Mouse (Mus musculus) layer of hippocampus, postnatal 25 days (tissue): ENCODE results near the gene Cdhr2. TPM values are rescaled to one million over a fixed set of nuclear protein-coding genes. Genes with fewer than 3 reads are reported as not detected.
A peak's percentile ranks its signal among the peaks of the same experiment; 100 is the strongest.

Experiments
- DNase-seq, 2 experiments: peaks; one replicate each; pipeline ENCODE4 v3.0.0; 2022; ENCODE audit warnings: mixed read lengths in 2 of 2, low spot score in 1 of 2; ENCODE audit errors: extremely low spot score in 1 of 2
- total RNA-seq, 2 experiments: library from RNA; stranded (reverse); gene quantifications; 2 replicates each; pipeline ENCODE4 v1.2.3; 2021

Gene Cdhr2
- total RNA-seq, 2 experiments from 2014 or later: 0.25 to 0.31 TPM

GRCm38 (mm10) chr13:54749061-54749863, 48.0 kb downstream of the Cdhr2 start:
- DNase-seq: peak; percentile 66 to 67

DNA sequence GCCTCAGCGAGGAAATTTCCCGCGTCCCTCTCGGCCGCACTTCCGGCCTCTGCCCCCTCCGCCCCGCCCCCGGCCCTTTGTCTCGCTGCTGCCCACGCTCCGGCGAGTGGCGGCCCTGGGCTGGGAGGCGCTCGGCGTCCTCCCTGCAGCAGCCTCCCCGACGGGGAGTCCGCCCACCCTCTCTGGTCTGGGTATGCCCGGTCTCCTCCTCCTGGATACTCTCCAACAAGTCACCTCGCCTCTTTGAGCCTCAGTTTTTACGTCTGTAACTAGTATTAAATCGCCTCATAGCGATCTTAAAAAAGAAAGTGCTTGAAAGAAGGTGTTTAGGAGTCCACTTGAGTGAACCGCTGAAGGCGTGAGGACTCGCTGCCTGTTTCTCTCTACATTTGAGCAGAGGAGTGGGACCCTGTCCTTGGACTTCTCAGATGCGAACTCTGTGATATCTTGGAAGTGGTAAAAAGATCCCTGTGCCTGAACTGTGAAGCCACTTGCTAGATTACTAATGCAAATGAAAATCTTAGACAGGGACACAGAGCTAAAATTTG, 48.7 kb downstream of the Cdhr2 start, which contains the start of gene Gprin1:
Gprin1 (minus strand) TSS at position 11 of the 548 bp plus-strand sequence.
- DNase-seq: no peak

- DNase-seq: no peak
Measured at GRCm38 (mm10) chr13:54750699-54751098, 49.4 kb downstream of the Cdhr2 start.

DNA sequence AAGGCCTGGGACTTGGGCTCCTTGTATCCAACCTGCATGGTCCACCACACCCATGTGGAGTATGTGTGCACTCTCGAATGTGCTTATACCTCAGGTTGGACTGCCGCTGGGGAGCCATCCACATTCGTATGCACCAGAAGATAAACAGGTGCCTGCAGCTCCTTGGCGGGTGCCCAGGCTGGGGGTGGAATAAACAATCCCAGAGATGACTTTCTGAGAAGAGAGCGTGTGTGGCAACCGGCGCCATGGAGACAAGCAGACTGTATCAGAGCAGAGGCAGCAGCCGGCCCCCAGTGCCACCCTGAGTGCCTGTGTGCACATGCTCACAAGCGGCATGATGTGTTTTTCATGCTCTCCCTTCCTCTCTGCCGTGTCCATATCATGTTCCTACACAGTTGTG, 51.4 kb downstream of the Cdhr2 start:
- DNase-seq: peak; percentile 69 to 81

GRCm38 (mm10) chr13:54753733-54754132, 52.5 kb downstream of the Cdhr2 start:
- DNase-seq: no peak

GRCm38 (mm10) chr13:54754169-54755080, 53.2 kb downstream of the Cdhr2 start:
- peak in 1 of 2 experiments; percentile 9 for DNase-seq

DNA sequence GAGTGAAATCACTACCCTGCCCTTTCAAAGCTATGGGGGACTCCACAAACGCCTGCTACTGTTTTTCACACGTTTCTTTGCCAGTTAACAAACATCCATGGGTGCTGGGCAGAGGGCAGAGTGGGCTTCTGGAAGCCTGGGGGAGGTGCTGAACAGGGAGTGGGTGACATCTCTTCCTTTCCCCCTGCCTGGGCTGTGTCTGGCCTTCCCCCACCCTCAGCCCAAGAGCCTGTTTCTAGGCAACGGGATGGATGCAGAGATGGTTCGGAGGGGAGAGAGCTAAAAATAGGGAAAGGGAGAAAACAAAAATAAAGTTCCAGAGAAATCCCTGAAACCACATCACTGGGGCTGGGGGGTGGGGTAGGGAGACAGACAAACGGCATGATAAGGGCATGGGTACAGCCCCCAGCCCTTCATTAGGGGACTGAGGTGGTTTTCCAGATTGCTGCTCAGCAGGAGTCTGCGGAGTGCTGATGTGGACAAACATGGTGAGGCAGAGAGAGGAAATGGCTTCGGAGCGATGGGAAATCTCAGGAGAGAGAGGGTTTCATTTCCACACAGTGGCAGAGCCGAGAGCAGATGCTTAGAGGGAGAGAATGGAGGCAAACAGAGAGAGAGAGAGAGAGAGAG, 54.1 kb downstream of the Cdhr2 start:
- DNase-seq: peak in 1 of 2 experiments; percentile 31

- peak in 1 of 2 experiments; percentile 15 for DNase-seq
Measured at GRCm38 (mm10) chr13:54756156-54756712, 55.0 kb downstream of the Cdhr2 start.

DNA sequence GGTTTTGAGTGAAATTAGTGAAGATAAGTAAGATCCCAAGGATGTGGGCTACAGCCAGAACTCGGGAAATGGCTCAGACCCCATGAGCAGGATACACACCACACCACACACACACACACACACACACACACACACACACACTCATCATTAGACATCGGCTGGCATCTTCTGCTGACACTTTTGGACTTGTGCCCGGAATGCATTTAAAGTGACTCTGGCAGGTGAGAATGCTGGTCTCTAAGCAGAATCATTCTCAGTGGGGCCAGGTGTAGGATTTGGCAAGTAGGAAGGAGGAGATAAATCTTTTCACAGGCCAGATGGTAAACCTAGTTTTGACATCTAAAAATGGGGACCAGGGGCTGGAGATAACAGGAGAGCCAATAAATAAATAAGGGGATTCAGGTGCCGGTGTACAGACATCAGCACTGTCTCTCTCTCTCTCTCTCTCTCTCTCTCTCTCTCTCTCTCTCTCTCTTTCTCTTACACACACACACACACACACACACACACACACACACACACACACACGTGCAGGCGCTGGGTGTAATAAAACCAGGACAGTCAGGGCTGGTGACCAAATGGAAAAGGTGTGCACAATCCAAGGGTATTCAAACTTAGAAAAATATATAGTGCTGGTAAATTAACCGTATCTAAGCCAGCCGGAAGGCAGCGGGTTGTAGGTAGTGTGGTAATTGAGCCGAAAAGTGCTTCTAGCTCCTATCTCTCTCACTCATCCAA, 56.0 kb downstream of the Cdhr2 start:
- DNase-seq: peak in 1 of 2 experiments; percentile 17

- peak; percentile 82 to 88 for DNase-seq
Measured at GRCm38 (mm10) chr13:54758045-54758755, 56.9 kb downstream of the Cdhr2 start.

DNA sequence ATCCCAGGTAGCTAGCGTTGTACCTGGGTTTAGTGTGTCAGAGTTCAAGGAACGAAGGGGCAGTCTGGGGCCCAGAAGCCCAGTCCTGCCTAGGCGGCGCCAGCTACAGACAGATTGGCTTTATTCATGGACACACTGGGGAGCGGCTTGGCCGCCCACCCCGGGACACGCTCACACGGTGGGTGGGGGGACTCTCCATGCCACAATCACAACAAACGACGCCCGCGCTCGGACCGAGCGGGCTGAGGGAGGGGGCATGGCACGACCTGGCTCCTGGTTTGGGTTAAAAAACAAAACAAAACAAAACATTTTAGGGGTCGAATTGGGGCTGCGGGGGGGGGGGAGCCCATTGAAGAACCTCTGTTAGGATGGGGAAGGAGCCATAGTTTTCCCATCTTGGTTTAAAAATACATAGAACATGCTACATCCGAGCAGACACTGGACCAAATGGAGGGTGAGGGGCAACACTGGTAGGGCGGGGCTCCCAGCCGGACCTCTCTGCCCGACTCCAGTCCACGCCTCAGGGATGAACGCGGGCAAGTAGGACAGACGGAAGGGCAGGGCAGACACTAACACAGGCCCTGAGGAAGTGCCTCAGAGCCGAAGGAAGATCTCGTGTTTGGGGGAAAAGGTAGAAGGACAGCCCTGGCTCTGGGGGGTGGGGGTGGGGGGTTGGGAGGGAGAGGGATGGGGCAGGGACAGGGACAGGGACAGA, 57.7 kb downstream of the Cdhr2 start:
- peak in 1 of 2 experiments; percentile 12 for DNase-seq

DNA sequence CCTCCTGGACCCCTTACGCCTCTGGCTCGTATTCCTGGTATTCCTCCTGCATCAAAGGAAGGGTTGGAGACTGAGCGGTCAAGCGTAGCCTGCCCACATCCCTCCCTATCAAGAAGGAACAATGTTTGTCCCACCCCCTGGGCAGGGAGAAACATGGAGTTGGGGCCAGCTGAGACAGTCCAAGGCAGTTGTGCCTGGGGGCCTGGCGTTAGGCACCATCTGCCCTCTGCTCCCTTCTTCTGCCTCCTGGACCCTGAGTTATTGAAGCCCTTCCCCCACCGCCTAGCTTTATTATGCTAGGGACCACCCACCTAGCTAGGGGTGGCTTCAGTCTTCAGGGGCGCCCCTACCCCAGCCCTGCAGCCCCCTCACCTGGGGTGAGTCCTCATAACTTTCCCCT, 58.2 kb downstream of the Cdhr2 start:
- DNase-seq: peak in 1 of 2 experiments; percentile 9

DNA sequence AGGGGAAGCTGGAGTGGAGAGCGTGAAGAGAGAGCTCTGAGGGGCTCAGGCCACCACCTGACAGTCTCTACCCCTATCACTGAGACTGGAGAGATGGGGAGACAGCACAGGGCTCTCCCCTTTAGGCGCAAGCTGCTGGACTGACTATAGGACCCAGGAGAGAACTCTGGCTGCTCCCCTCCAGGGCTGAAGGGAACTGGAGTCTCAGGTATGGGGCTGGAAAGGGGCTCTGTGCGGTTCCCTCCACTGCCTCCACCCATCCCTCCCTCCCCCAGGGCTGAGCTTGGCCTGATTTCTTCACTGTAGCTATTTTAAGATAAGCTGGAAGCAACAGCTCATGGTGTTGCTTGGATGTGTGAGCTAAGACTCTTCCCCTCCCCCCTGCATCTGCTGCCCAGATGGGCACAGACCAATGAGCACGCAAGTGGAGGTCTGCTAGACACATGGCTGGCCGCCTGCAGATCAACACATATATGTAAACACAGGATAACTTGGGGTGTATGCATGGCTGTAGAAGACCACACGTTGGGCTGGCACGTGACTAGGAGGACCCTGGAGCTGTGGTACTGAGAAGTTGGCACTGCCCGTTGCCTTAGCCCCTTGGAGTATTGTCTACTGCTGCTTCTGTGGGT, 59.0 kb downstream of the Cdhr2 start:
- DNase-seq: peak; percentile 65 to 70

DNA sequence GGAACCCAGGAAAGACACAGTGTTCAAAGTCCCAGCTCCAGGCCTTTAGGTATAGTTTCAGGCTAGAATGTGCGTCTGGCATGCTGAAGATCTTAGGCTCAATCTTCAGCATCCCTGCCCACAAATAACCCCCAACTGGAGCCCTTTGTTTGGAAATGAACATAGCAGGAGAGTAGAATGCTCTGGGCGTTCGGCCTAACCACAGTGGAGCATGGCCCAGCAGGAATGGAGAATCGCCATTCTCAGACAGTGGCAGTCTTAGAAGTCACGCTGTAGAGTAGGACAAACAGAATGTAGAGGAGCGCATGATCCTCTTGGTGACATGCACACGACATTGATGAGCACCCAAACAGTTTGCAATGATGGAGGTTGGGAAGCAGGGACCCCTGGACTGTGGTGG, 59.6 kb downstream of the Cdhr2 start:
- no peak for DNase-seq

DNA sequence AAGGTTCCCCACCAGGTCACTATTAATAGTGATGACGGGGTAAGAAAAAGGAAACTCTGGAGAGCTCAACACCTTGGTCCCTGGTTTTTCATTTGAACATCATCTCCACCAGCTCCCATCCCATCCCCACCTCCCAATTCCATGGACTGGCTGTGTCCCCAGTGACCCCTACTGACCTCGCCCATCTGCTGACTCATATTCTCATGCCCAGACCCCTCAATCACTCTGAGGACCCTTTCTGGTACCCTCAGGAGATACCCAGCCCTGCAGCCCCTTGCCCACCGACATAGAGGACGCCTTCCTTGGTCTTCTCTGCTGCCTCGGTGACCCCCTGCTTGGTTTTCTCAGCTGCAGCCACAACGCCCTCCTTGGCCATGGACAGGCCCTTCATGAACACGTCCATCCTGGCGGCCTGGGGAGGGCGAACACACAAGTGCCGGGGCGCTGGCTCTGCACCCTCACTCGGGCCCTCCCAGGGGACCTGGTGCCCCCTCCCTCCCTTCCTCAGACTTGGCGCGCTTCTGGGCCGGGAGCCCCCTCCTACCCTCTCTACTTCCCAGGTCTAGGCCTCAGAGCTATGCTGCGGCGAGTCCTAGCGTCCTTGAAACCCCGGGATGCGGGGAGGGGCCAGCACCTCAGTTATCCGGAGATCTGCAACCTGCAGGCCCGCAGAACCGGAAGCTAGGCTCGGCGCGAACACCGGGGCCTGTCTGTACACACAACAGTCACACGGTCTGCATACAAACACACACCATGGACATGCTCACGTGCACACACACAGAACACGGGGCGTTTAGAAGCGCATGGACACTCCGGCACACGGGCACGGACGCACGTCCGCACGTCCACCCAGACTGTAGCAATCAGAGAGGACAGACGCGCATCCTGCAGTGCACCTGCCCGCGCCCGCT, 64.3 kb downstream of the Cdhr2 start:
- no peak for DNase-seq

DNA sequence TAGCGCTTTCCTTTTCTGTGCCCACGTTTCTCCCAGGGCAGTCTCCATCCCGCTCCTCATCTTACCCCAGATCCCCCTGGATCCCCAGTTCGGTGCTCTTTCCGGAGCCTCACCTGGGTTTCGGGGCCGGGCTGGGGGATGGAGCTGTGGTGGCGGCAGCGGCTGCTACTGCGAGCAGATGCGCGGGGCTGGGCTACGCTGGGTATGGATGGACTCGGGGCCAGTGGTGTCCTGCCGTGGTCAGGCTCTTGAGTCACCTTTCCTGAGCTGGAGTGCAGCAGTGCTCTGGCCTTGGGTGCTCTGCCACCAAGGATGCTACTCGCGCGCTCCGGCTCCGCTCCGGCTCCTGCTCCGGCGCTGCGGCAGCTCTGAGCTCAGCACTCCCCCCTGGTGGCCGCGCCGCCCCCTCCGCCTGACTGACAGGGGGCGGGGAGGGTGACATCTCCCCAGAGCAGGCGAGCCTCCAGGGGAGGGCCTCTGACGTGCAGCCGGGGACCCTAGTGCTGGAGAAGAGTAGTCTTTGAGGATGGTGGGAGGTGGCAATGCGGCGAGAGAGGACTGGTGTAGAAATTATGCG, 65.0 kb downstream of the Cdhr2 start, which contains the start of gene Sncb:
Sncb (minus strand) TSS at position 404 of the 577 bp plus-strand sequence.
- DNase-seq: peak; percentile 81 to 88
